Comparison of ENCODE assay signal across 36 mouse cellular contexts in the genomic region with DNA sequence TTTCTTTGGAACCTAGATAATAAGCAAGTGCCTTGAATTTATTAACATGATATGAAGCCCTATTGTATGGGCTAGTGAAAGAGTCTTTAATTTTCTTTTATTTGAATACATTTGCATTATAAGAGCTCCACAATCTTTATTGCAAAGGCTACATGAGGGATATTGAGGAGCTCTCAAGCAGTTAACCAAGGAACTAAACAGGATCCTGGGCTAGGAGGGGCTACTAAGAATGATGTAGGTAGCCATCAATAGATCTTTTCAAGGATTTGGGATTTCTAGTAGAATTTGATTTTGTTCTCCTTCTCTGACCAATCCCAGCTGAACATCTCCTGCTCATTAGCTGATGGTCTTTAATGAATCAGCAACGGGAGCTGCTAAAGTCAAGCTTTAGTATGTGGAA. TPM values are rescaled to one million over a fixed set of nuclear protein-coding genes. Genes with fewer than 3 reads are reported as not detected.
"Had no signal": no experiment of that assay in that cellular context is flagged by ENCODE, and none has a peak within 500 bp of the region (broad histone marks: within the 10 kb centered on the region; RNA-seq: fewer than 3 reads in every experiment).

No protein-coding gene starts in this region.

- ATAC-seq: hindbrain, embryonic 16.5 days; inflammation-experienced regulatory T-cells, adult 6 months; intestine, embryonic 15.5 days; intestine, postnatal 0 days; liver, postnatal 0 days had no signal

- H3K9ac ChIP-seq: heart, embryonic 13.5 days; heart, embryonic 15.5 days; hindbrain, embryonic 12.5 days; hindbrain, embryonic 14.5 days; intestine, embryonic 15.5 days; limb, embryonic 12.5 days; liver, embryonic 13.5 days; liver, embryonic 15.5 days; liver, postnatal 0 days had no signal

- H3K27ac ChIP-seq: heart, adult 2 months; heart, embryonic 13.5 days; heart, embryonic 15.5 days; hindbrain, embryonic 10.5 days; hindbrain, embryonic 12.5 days; hindbrain, embryonic 14.5 days; intestine, embryonic 15.5 days; layer of hippocampus, adult 2 months; left cerebral cortex, adult 2 months; limb, embryonic 10.5 days; limb, embryonic 12.5 days; liver, embryonic 13.5 days; liver, embryonic 15.5 days had no signal

- DNase-seq: gastrocnemius, postnatal 14 days; gastrocnemius, postnatal 36 days; heart, adult 11 months; heart, adult 2 months; heart, postnatal 14 days; heart, postnatal 4 days; kidney, adult 18-20 months; kidney, adult 8-10 months; kidney, postnatal 10 days; kidney, postnatal 25 days; kidney, postnatal 4 days; layer of hippocampus, postnatal 36 days; liver; liver, embryonic 13.5 days; liver, postnatal 0 days had no signal

- H3K9me3 ChIP-seq: heart, embryonic 13.5 days; heart, embryonic 15.5 days; hindbrain, embryonic 10.5 days; hindbrain, embryonic 12.5 days; intestine, embryonic 15.5 days; limb, embryonic 10.5 days; limb, embryonic 12.5 days; liver, embryonic 13.5 days; liver, embryonic 15.5 days had no signal

- H3K36me3 ChIP-seq: heart, embryonic 13.5 days; heart, embryonic 15.5 days; hindbrain, embryonic 10.5 days; hindbrain, embryonic 12.5 days; intestine, embryonic 15.5 days; limb, embryonic 10.5 days; limb, embryonic 12.5 days; liver, embryonic 13.5 days; liver, embryonic 15.5 days had no signal

- H3K4me2 ChIP-seq: heart, embryonic 11.5 days; heart, embryonic 13.5 days; heart, embryonic 15.5 days; hindbrain, embryonic 12.5 days; hindbrain, embryonic 14.5 days; intestine, embryonic 15.5 days; limb, embryonic 12.5 days; liver, embryonic 11.5 days; liver, embryonic 13.5 days; liver, embryonic 15.5 days had no signal

- H3K4me3 ChIP-seq: heart, adult 2 months; heart, embryonic 13.5 days; heart, embryonic 15.5 days; hindbrain, embryonic 10.5 days; hindbrain, embryonic 12.5 days; intestine, embryonic 15.5 days; layer of hippocampus, adult 2 months; left cerebral cortex, adult 2 months; limb, embryonic 10.5 days; limb, embryonic 12.5 days; liver, embryonic 13.5 days; liver, embryonic 15.5 days had no signal

- H3K27me3 ChIP-seq: heart, embryonic 13.5 days; heart, embryonic 15.5 days; hindbrain, embryonic 12.5 days; intestine, embryonic 15.5 days; limb, embryonic 12.5 days; liver, embryonic 13.5 days; liver, embryonic 15.5 days had no signal

- H3K4me1 ChIP-seq: heart, embryonic 13.5 days; heart, embryonic 15.5 days; hindbrain, embryonic 10.5 days; hindbrain, embryonic 12.5 days; intestine, embryonic 15.5 days; limb, embryonic 10.5 days; limb, embryonic 12.5 days; liver, embryonic 13.5 days; liver, embryonic 15.5 days had no signal

RNA-seq across cellular contexts. Expression of a gene that starts 9.8 kb away (rescaled TPM):
- total RNA-seq: gastrocnemius, adult 18-20 months; gastrocnemius, adult 8-10 months; gastrocnemius, postnatal 14 days; gastrocnemius, postnatal 36 days; heart, adult 2 months; heart, postnatal 14 days; heart, postnatal 4 days had no signal
- polyA plus RNA-seq: heart, adult 2 months; heart, embryonic 11.5 days; heart, embryonic 13.5 days; heart, embryonic 15.5 days; heart, postnatal 0 days; inflammation-experienced regulatory T-cells, adult 6 months; intestine, postnatal 0 days; kidney, embryonic 14.5 days; kidney, embryonic 16.5 days; limb, embryonic 10.5 days; limb, embryonic 12.5 days; liver, embryonic 11.5 days; liver, embryonic 13.5 days; liver, embryonic 15.5 days; liver, postnatal 0 days had no signal
